Mouse (Mus musculus) liver, postnatal 0 days (tissue): ENCODE results near the gene Tnfsf15.

Source experiments
- CTCF ChIP-seq: sonication (generic); IDR thresholded peaks from 2 replicates; pipeline ENCODE4 v1.5.1; 2016; ENCODE audit warnings: antibody characterized with exemption, low read depth
- EP300 ChIP-seq: IDR thresholded peaks from 2 replicates; pipeline ENCODE4 v1.6.1; 2016; ENCODE audit warnings: antibody characterized with exemption, low read depth, mild to moderate bottlenecking

DNA sequence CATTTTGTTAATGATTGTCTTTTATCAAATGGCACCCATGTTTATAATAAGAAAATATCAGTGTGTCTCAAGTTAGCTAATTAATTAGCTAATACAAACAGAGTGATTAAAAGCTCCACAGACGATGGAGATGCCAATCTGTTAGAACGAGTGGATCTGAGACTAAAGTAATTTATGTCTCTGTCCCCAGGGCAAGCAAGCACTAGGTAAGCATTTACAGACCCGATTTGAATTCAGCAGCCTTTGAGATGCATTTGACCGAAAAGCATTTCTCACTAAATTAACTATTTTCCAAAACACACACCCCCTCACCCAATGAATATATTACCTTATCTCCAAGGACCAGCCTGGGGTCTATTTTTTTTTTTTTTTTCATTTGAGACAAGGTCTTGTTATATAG lies 18.2 kb downstream of the Tnfsf15 start:
- TF ChIP-seq CTCF, result no peak
- no peak for TF ChIP-seq EP300
